Mouse (Mus musculus) left cerebral cortex, postnatal 10 days (tissue): ENCODE data around the gene Pias1. TPM values are rescaled to one million over a fixed set of nuclear protein-coding genes. Genes with fewer than 3 reads are reported as not detected.

Experiments
- DNase-seq, 2 experiments: peaks; one replicate each; pipeline ENCODE4 v3.0.0; 2021 to 2022; ENCODE audit warnings: low spot score in 2 of 2, mixed read lengths in 1 of 2; ENCODE audit errors: extremely low spot score in 1 of 2
- intact Hi-C: fragments of 180-260 bp; cut with DNase I; formaldehyde crosslinking; loops from one replicate; pipeline ENCODE4 v1.15.1; 2025
- total RNA-seq, 2 experiments: library from RNA; stranded (reverse); gene quantifications; 2 replicates each; pipeline ENCODE4 v1.2.3; 2021

Pias1 gene
- 10 to 100 TPM; 47.1 to 47.3 TPM for total RNA-seq

DNA sequence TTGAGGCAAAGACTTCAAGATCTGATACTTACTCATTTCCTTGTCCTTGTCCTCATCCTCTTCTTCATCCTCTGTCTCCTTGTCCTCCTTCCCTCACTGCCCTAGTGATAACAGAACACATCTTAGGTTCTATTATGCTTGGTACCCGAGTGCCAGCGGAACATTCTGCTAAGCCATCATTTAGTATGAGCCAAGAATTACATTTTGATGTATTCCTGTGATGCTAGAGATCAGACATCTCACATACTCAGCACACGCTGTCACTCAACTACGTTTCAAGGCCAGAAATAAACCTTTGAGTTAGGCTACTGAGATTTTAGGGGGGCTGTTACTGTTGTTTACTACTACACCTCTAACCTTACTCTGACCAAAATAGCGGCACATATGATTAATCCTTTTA, at the start of gene Pias1:
Gene Pias1, minus strand, starts transcription at position 101 of the 400 bp plus-strand sequence.
- no peak for DNase-seq
- intact Hi-C loops, result no loop called here

DNA sequence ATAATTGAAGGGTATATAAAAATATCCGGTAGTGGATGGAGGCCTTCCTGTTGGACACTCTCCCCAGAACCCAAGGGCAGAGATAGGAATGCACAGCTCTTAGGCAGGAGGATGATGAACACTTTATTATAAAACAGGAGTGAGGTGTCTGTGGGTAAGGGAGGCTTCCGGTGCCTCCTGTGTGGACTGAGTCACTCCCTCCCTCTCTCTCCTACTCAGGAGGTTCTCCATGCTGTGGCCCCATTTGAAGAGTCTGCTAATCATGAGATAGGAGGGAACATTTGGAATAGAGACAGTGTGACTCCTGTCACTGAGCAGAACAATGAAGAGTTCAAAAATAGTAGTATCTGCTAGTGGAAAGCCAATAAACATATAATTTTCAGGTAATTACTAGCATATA, 47.7 kb upstream of the Pias1 start:
- intact Hi-C loops, result no loop called here
- no peak for DNase-seq

DNA sequence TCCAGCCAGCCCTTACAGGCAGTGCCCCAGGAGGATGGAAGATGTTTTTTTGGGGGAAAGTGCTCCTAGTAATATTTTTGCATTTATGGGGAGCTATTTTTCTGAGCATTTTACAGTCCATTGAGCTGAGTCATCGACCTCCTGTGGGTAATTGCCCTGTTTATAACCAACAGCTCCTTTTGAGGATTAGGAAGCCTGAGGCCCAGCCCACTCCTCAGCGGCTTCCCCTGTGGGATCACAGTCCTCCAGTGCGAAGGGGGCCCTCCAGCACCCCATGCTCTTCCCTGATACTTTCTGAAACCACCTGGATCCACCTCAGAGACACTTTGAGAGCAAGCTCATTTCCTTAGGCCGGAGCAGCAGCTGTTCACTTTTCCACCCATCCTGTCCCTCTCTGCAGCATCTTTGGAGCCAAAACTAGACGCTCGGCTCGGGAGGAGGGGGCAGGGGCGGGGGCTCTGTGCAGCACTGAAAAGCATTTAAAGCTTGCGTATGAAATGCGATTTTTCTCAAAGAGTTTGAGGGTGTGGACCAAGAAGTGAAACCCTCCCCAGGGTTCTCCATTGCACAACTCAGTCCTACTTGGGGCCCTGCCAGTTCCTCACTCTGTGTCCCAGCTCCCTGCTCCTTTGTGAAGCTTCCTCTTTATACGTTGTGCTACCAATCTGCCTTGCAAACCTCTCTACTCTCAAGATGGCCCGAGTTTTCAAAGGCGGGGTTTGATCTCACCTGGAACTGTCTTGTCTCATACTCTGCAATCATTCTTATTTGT, 43.5 kb upstream of the Pias1 start:
- intact Hi-C loops, result no loop called here
- peak in 1 of 2 experiments; percentile 66 for DNase-seq

DNA sequence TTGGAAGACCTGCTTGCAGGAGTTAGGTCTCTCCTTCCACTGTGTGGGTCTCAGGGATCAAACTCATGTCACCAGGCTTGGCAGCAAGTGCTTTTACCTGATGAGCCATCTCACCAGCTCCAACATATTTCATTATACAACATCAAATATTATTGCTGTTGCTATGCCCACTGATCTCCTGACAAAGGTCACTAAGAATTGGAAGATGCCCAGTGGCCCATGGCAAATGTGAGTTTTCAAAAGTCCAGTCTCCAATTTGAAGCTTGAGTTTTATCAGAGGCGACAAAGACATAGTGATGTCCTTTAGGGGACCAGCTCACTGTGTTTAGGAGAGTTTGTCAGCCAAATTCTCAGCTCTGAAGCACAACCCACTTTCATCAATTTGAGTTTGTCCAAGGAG, 34.8 kb upstream of the Pias1 start:
- intact Hi-C loops, result no loop called here
- no peak for DNase-seq

DNA sequence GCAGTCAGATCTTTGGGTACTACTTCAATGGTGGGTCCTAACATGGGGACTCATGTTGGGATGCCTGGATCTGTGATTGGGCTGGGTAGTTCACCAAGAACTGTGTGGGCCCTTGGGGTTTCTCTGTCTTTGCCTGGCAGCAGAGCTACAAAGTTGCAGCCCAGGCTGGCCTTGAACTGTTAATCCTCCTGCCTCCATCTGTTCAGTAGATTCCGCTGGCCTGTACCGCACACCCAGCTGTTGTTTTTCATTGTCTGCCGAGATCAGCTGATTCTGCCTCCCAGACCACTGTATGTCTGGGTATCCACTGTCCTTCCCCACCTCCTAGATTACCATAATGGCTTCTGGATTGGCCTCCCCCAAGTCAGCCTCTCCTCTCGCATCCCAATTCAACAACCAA, 19.6 kb upstream of the Pias1 start:
- intact Hi-C loops, result no loop called here
- no peak for DNase-seq

DNA sequence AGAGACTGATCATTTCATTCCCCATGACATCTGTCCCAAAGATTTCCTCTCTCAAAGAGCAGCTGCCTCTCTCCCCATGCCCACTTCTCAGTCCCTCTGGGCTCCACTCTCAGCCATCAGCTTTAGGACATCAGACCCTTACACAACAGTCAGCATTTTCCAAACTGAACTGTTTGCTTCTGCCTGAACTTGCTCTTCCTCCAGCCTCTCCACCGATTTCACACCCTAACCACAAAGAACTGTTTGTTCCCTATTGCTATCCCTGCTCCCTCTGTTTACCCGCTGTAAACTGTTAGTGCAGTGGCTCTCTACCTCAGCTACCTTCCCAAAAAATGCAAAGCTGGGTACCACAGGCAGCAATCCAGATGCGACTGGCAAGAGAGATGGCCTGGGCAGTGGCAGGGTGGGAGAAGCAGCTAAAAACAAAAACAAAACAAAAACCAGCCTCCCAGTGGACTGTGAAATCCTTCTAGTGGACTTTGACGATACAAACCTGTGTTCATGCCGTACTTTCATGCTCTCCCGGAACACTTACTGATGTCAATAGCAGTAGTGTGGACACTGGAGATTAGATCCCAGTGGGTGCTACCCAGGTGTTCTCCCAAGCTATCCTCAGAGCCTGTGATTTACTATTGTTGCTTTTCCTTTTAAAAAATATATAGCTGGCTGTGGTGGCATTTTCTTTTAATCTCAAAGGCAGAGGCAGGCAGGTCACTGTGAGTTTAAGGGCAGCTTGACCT, 18.5 kb upstream of the Pias1 start:
- intact Hi-C loops, result no loop called here
- DNase-seq, result no peak

DNA sequence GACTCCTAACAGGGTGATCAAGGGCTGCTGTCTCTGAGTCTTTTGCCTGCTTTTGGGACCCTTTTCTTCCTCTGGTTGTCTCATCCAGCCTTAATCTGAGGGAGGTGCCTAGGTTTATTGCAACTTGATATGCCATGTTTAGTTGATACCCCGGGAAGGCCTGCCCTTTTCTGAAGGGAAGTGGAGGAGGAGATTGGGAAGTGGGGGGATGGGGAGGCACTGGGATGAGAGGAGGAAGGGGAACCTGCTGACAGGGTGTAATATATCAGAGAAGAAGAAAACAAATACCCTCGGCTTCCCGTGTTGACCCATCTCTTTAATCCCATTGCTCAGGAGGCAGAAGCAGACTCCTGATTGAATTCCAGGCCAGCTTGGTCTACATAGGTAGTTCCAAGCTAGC, 10.8 kb upstream of the Pias1 start:
- DNase-seq, result no peak

DNA sequence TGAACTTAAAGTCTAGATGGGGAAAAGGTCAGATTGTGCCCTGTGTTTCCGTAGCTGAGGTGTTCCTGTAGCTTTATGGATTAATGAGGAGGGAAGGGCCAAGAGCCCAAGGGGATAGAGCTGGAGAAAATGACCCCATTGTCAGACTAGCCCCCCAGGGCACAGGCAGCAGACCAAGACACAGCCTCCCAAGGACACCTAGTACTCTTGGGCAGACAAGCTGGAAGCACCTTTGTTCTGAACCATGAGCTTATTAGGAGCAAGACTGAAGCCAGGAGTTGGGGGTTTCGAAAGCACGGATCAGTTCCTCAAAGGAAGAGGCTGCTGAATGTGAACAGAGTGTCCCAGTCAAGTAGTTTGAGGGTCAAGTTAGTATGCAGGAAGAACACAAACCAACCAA, 9.9 kb upstream of the Pias1 start:
- no peak for DNase-seq
- intact Hi-C loops, result no loop called here

More for the DNA sequence above, 10.8 kb upstream of the Pias1 start:
- intact Hi-C loops, result no loop called here

DNA sequence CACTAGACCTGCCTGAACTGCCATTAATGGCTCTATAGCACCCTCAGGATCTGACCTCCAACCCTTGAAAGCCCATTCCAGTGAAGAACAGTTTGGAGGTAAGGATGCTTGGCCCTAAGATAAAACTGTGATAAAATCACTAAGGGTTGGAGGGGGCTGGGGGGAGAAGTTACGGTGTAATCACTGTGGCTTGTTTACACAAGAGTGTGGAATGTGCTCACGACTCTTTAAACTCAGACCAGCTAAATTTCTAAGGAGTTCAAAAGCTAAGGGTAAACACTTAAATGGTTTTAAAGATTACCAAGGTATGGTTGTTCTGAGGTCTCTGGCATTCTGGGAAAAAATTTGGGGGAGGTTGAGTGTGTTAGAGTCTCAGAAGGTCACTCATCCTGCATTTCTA, 7.5 kb upstream of the Pias1 start:
- DNase-seq, result no peak
- intact Hi-C loops, result no loop called here

DNA sequence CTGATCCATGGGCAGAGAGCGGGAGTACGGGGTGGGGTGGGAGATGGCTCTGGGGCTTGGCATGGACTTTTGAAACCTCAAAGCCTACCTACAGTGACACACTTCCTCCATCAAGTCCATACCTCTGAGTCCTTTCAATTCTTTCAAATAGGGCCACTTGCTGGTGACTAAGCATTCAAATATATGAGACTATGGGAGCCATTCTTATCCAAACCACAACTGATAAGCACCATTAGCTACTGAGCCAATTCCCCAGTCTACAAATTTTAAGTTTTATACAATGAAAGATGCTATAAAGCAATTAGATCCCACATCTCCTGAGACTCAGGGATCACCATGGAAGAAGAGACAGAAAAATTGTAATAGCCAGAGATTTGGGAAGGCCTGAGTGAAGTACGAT, 2.4 kb upstream of the Pias1 start:
- no peak for DNase-seq
- intact Hi-C loops, result no loop called here

DNA sequence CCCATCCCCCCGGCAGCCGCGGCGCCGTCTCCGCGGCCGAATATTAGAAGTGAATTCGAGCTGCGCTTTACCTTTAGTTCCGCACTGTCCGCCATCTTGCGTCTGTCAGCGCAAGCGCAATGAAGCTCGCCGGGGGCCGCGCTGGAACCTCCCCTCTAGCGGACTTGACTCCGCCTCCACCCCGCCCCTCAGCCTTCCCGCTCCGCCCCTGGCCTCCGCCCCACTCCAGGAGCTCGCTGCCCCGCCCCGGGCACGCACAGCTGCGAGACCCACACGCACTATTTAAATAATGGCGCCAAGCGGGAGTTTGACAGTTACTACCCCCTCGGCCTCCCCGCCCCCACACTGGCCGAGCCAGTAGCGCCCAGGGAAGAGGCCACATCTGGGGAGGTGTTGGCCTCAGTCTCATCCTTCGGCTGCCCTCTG, 6.9 kb downstream of the Pias1 start:
- intact Hi-C loops, result loop anchor here (5.0 kb wide), 1 partner anchor 77 kb away; no protein-coding TSS in a partner anchor
- peak; percentile 96 to 98 for DNase-seq

DNA sequence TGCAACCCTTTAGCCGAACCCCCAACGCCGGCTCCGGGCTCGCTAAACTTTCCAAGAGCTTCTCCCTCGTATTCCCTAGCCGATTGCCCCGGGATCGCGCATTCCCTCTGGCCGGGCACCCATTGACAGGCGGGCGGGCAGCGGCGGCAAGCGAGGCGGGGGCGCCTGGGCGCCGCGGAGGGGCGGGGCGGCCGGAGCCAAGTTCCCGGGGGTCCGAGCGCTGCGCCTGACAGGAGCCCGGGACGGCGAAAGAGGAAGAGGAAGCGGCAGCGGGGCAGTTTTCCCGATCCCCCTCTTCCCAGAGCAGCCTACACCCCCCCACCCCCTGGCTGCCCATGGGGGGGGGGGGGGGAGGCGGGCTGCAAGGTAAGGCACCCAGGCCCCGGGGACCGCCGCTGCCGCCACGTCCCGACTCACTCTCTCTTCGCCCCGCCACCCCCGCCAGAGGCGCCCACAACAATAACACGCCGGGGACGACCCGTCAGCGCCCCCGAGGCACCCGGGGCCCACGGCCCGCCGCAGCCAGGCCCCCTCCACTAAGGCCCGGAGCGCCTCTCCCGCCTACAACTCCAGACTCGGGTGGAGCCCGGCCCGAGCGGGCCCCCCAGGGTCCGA, 7.5 kb downstream of the Pias1 start:
- DNase-seq, result peak in 1 of 2 experiments; percentile 71
- intact Hi-C loops, result loop anchor here (5.0 kb wide), 1 partner anchor 77 kb away; no protein-coding TSS in a partner anchor

DNA sequence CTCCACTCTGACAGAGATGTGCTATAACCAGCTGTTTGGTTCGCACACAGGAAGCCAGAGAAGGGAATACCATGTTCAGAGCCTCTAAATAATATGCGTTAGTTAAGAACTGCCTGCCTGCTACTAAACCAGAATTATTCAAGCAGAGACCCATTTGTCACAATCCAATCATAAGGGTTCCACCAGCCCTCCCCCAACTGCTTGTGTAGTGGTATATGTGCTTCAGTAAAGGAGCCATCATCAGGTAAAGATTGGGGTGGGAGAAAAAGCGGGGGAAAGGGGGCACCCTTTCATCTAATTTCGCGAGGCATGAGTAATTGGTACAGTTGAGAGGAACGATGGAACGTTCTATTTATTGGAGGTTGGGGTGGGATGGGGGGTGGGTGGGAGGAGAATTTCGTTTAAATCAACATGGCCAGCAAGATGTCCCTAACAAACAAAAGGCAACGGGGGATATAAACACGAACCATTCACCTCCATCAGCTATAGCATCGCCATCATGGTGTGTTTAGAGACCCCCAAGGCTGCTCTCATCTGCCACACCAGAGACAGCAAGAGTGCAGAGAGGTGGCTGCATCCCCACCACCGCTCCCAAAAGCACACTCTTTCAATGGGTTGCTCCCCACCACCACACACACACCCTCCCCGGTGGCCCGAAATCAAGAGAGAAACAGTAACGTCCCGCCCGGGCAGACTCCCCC, 8.1 kb downstream of the Pias1 start:
- DNase-seq, result no peak
- intact Hi-C loops, result loop anchor here (5.0 to 10.0 kb wide), 3 partner anchors 78 to 143 kb away; no protein-coding TSS in a partner anchor

DNA sequence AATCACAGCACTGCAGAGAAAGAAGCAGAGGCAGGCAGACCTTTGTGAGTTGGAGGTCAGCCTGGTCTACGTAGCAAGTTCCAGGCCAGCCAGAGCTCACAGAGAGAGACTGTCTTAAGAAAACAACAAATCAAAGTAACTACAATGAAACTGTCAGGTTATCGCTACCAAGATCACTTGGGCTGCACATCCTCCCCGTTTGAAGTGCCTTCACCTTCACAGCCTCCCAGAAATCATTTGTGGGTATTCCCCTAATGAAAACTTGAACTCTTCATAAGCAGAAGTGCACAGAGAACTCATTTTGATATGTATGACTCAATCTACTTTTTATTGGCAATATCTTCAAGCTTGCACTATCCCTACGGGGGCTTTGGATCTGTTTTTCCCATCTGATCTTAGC, 10.6 kb downstream of the Pias1 start:
- intact Hi-C loops, result loop anchor here (5.0 to 10.0 kb wide), 2 partner anchors 132 to 145 kb away; no protein-coding TSS in a partner anchor
- DNase-seq, result no peak

DNA sequence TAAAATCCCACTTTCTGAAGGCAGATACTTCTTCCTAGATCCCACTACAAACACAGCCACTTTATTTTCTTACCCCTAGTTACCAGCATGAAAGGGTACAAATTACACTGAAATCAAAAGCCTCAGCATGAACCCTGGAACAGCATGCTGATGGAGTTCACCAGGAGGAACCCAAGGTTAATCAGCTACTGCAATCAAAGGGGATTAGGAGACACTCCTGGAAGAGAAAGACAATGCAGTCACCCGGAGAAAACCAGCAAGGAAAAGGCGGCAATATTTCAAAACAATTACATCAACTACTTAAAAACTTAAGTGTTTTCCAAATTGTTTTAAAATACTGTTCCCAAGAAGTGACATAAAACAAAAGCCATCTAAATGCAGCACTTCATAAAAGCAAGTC, 11.9 kb downstream of the Pias1 start:
- intact Hi-C loops, result loop anchor here (5.0 to 10.0 kb wide), 2 partner anchors 131 to 146 kb away; no protein-coding TSS in a partner anchor
- no peak for DNase-seq

DNA sequence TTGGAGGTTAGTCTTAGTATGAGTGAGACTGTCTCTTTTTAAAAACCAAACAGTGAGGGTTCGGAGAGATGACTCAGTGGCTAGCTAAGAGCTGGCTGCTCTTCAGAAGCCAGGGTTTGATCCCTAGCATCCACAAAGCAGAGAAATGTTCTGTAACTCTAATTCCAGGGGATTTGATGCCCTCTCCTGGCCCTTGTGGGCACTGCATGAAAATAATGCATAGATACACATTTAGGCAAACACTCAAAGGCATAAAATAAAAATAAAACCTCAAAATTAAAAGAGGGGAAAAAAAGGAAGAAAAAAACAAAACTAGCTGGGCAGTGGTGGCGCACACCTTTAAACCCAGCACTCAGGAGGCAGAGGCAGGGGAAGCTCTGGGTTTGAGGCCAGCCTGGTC, 13.3 kb downstream of the Pias1 start:
- intact Hi-C loops, result loop anchor here (10.0 kb wide), 1 partner anchor 130 kb away; no protein-coding TSS in a partner anchor

DNA sequence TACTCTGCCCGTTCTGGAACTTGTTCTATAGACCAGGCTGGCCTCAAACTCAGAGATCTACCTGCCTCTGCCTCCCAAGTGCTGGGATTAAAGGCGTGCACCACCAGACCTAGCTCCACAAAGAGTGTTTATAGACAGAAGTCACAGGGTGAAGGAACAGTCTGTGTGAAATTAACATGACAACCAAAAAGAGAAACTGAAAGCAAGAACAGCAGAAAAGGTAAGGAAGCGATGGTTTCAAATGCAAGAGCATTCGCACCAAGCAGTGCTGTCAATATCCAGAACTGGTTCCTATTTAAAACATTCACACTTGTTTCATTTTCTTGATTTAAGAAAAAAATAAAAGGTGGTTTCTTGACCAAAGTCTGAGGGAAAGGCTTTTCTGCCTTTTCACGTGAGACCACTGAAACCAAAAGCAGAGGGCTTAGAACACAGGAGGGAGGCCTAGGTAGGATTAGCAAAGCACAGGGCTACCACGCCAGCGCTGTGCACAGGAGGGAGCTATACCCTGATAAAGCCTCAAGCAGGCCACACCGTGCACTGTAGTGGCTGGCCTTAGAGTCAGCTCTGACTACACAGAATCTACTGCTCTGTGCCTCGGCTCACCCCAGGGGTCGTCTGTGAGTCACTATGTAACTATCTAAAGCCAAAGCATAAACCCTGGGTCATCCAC, 15.5 kb downstream of the Pias1 start:
- intact Hi-C loops, result loop anchor here (10.0 kb wide), 1 partner anchor 127 kb away; no protein-coding TSS in a partner anchor
- peak in 1 of 2 experiments; percentile 50 for DNase-seq

More for the DNA sequence above, 13.3 kb downstream of the Pias1 start:
- no peak for DNase-seq

DNA sequence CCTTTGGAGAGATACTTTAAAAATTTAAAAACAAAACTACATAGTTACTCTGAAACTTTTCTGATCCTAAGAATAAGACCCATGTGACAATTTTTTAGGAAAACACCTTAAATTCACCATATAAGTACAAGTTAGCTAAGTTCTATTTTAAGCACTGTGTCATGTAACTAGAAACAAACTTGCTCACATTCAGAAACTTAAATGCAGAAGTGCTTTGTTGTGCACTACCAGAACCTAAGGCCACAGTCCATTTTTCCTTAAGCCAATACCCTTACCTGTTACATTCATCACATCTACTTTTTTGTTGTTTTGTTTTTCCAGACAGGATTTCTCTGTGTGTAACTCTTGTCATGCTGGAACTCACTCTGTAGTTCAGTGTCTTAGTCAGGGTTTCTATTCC, 17.4 kb downstream of the Pias1 start:
- intact Hi-C loops, result loop anchor here (10.0 kb wide), 1 partner anchor 126 kb away; no protein-coding TSS in a partner anchor
- DNase-seq, result no peak
